Mouse (Mus musculus) limb, embryonic 13.5 days (tissue): Measurements from ENCODE around the gene Ttc16. TPM values are rescaled to one million over a fixed set of nuclear protein-coding genes. Genes with fewer than 3 reads are reported as not detected.

ENCODE experiments used
- ATAC-seq: fragments of 200-750 bp; cut with Nextera tagmentation; 2 replicates; pipeline ENCODE4 v1.8.0; 2017; ENCODE audit warnings: low read depth, moderate number of reproducible peaks, moderate TSS enrichment; ENCODE audit not compliant: low FRiP score
- H3K27ac ChIP-seq: fragments of 300-500 bp; sonication (generic); 2 replicates; pipeline ENCODE4 v1.5.1; 2015; ENCODE audit warnings: inconsistent platforms, mild to moderate bottlenecking, moderate library complexity
- H3K27me3 ChIP-seq: fragments of 300-500 bp; sonication (generic); 2 replicates; pipeline ENCODE4 v1.6.1; 2015; ENCODE audit warnings: mild to moderate bottlenecking, inconsistent platforms
- H3K36me3 ChIP-seq: fragments of 300-500 bp; sonication (generic); 2 replicates; pipeline ENCODE4 v1.6.1; 2015; ENCODE audit warnings: inconsistent platforms, mild to moderate bottlenecking, moderate library complexity
- H3K4me1 ChIP-seq: fragments of 300-500 bp; sonication (generic); 2 replicates; pipeline ENCODE4 v1.6.1; 2015; ENCODE audit warnings: inconsistent platforms
- H3K4me2 ChIP-seq: fragments of 300-500 bp; sonication (generic); replicated peaks from 2 replicates; pipeline ENCODE4 v1.6.1; 2015; ENCODE audit warnings: inconsistent platforms, mild to moderate bottlenecking, moderate library complexity
- H3K4me3 ChIP-seq: fragments of 300-500 bp; sonication (generic); 2 replicates; pipeline ENCODE4 v1.5.1; 2015; ENCODE audit warnings: moderate library complexity, mild to moderate bottlenecking, inconsistent platforms
- H3K9ac ChIP-seq: fragments of 300-500 bp; sonication (generic); 2 replicates; pipeline ENCODE4 v1.6.1; 2015; ENCODE audit warnings: mild to moderate bottlenecking, inconsistent platforms
- H3K9me3 ChIP-seq: fragments of 300-500 bp; sonication (generic); 2 replicates; pipeline ENCODE4 v1.6.1; 2016; ENCODE audit warnings: inconsistent platforms
- WGBS: fragments of 180-500 bp; shearing (Covaris S2); methylation state at CpG from one replicate; pipeline ENCODE4 v1.1.7; 2015; 5-methylcytosine and 5-hydroxymethylcytosine counted together
- polyA plus RNA-seq: library from polyadenylated mRNA; unstranded; fragments of >200 nt; fragmentation: Nextera tagmentation; extraction: Ambion mirVana; gene quantifications from 2 replicates; pipeline ENCODE4 v1.2.1, GENCODE M21; 2015

The Ttc16 gene
- polyA plus RNA-seq, 1 experiment from 2014 or later = 0.61 TPM

- ATAC-seq = no peak
- Histone ChIP-seq H3K27me3 (peaks cover 50% of the 10 kb centered on the region), H3K36me3 (no peaks in the 10 kb centered on the region), H3K27ac (no peak overlapping the region), H3K9me3 (no peaks in the 10 kb centered on the region), H3K9ac (no peak overlapping the region), H3K4me3 (no peak overlapping the region), H3K4me1 (peaks cover 25% of the 10 kb centered on the region), H3K4me2 (no peak overlapping the region)
- WGBS = 74% methylated on average over 4 of the region's 4 CpGs
These were observed 36.1 kb downstream of the Ttc16 start for GRCm38 (mm10) chr2:32739311-32739710.

GRCm38 (mm10) chr2:32737008-32737407 is 38.4 kb downstream of the Ttc16 start:
- WGBS = 62% methylated on average over 6 of the region's 6 CpGs
- H3K4me3 ChIP-seq = no peak overlapping the region
- H3K9me3 ChIP-seq = no peaks in the 10 kb centered on the region
- H3K9ac ChIP-seq = 0 out of 2 replicates have a peak overlapping the region, but pooled peaks have one; percentile 43
- H3K4me1 ChIP-seq = peaks cover 36% of the 10 kb centered on the region
- no peak for ATAC-seq
- H3K27ac ChIP-seq = no peak overlapping the region
- peaks cover 28% of the 10 kb centered on the region for H3K27me3 ChIP-seq
- H3K4me2 ChIP-seq = no peak overlapping the region
- H3K36me3 ChIP-seq = no peaks in the 10 kb centered on the region

- Histone ChIP-seq H3K4me1 (peaks cover 36% of the 10 kb centered on the region), H3K36me3 (no peaks in the 10 kb centered on the region), H3K4me3 (no peak overlapping the region), H3K9me3 (no peaks in the 10 kb centered on the region), H3K4me2 (no peak overlapping the region), H3K27ac (no peak overlapping the region), H3K9ac (no peak overlapping the region), H3K27me3 (peaks cover 22% of the 10 kb centered on the region)
- 41% methylated on average over 3 of the region's 3 CpGs for WGBS
- ATAC-seq = no peak
These were observed 39.1 kb downstream of the Ttc16 start for GRCm38 (mm10) chr2:32736306-32736829.

GRCm38 (mm10) chr2:32734933-32735332 is 40.5 kb downstream of the Ttc16 start:
- no peak overlapping the region for H3K9ac ChIP-seq

GRCm38 (mm10) chr2:32734480-32734879 is 41.0 kb downstream of the Ttc16 start:
- Histone ChIP-seq H3K4me2 (no peak overlapping the region), H3K27ac (peak overlapping the region; percentile 35; the same call in 1 of the 2 replicates), H3K4me1 (peaks cover 46% of the 10 kb centered on the region), H3K9me3 (no peaks in the 10 kb centered on the region), H3K27me3 (peaks cover 3% of the 10 kb centered on the region), H3K4me3 (no peak overlapping the region), H3K36me3 (no peaks in the 10 kb centered on the region), H3K9ac (no peak overlapping the region)
- ATAC-seq = no peak
- 37% methylated on average over 4 of the region's 4 CpGs for WGBS

More at GRCm38 (mm10) chr2:32734933-32735332, 40.5 kb downstream of the Ttc16 start:
- Histone ChIP-seq H3K27me3 (peaks cover 7% of the 10 kb centered on the region), H3K36me3 (no peaks in the 10 kb centered on the region), H3K4me3 (no peak overlapping the region), H3K27ac (peak overlapping the region; percentile 35; the same call in 1 of the 2 replicates), H3K4me2 (no peak overlapping the region), H3K4me1 (peaks cover 42% of the 10 kb centered on the region), H3K9me3 (no peaks in the 10 kb centered on the region)
- 48% methylated on average over 4 of the region's 4 CpGs for WGBS
- ATAC-seq = no peak

GRCm38 (mm10) chr2:32732695-32733094 is 42.7 kb downstream of the Ttc16 start:
- WGBS = 76% methylated on average over 6 of the region's 6 CpGs
- H3K9ac ChIP-seq = no peak overlapping the region
- H3K4me3 ChIP-seq = no peak overlapping the region
- H3K9me3 ChIP-seq = no peaks in the 10 kb centered on the region
- H3K27ac ChIP-seq = no peak overlapping the region
- no peak for ATAC-seq
- no peaks in the 10 kb centered on the region for H3K36me3 ChIP-seq
- H3K27me3 ChIP-seq = no peaks in the 10 kb centered on the region
- peaks cover 57% of the 10 kb centered on the region for H3K4me1 ChIP-seq
- H3K4me2 ChIP-seq = no peak overlapping the region

- H3K9ac ChIP-seq = peak overlapping the region; percentile 25; the same call in 1 of the 2 replicates
- H3K9me3 ChIP-seq = no peaks in the 10 kb centered on the region
- H3K4me1 ChIP-seq = peaks cover 60% of the 10 kb centered on the region
- H3K27ac ChIP-seq = peak overlapping the region; percentile 63; the same call in 1 of the 2 replicates
- H3K4me3 ChIP-seq = no peak overlapping the region
- no peak overlapping the region for H3K4me2 ChIP-seq
- H3K36me3 ChIP-seq = no peaks in the 10 kb centered on the region
- WGBS = 67% methylated on average over 4 of the region's 4 CpGs
- no peak for ATAC-seq
- H3K27me3 ChIP-seq = no peaks in the 10 kb centered on the region
These were observed 43.5 kb downstream of the Ttc16 start for GRCm38 (mm10) chr2:32731911-32732310.

GRCm38 (mm10) chr2:32730854-32731253 is 44.6 kb downstream of the Ttc16 start:
- WGBS = 6% methylated on average over 11 of the region's 11 CpGs
- ATAC-seq = peak; percentile 25; the same call in 1 of the 2 replicates
- no peaks in the 10 kb centered on the region for H3K27me3 ChIP-seq
- peak overlapping the region; percentile 53 for H3K4me2 ChIP-seq
- H3K9me3 ChIP-seq = no peaks in the 10 kb centered on the region
- H3K4me3 ChIP-seq = peak overlapping the region; percentile 8; the same call in 1 of the 2 replicates
- H3K9ac ChIP-seq = peak overlapping the region; percentile 43; the same call in 1 of the 2 replicates
- H3K27ac ChIP-seq = peak overlapping the region; percentile 81
- no peaks in the 10 kb centered on the region for H3K36me3 ChIP-seq
- peaks cover 60% of the 10 kb centered on the region for H3K4me1 ChIP-seq

GRCm38 (mm10) chr2:32729547-32729946 is 45.9 kb downstream of the Ttc16 start:
- Histone ChIP-seq H3K36me3 (no peaks in the 10 kb centered on the region), H3K9me3 (no peaks in the 10 kb centered on the region), H3K4me3 (peak overlapping the region; percentile 11; the same call in 1 of the 2 replicates), H3K4me1 (peaks cover 57% of the 10 kb centered on the region), H3K4me2 (peak overlapping the region; percentile 53), H3K27me3 (no peaks in the 10 kb centered on the region), H3K9ac (0 out of 2 replicates have a peak overlapping the region, but pooled peaks have one; percentile 8), H3K27ac (no peak overlapping the region)
- ATAC-seq = no peak
- WGBS = 43% methylated on average over 4 of the region's 4 CpGs

- 45% methylated on average over 7 of the region's 7 CpGs for WGBS
- Histone ChIP-seq H3K4me2 (peak overlapping the region; percentile 60), H3K27ac (peak overlapping the region; percentile 44; the same call in 1 of the 2 replicates), H3K4me1 (peaks cover 47% of the 10 kb centered on the region), H3K36me3 (no peaks in the 10 kb centered on the region), H3K27me3 (no peaks in the 10 kb centered on the region), H3K4me3 (peak overlapping the region; percentile 37), H3K9me3 (no peaks in the 10 kb centered on the region), H3K9ac (peak overlapping the region; percentile 37; the same call in 1 of the 2 replicates)
- no peak for ATAC-seq
These were observed 47.0 kb downstream of the Ttc16 start for GRCm38 (mm10) chr2:32728463-32728862.

GRCm38 (mm10) chr2:32727435-32727834 is 48.0 kb downstream of the Ttc16 start:
- under 1% methylated on average over 16 of the region's 16 CpGs for WGBS
- Histone ChIP-seq H3K4me1 (peaks cover 44% of the 10 kb centered on the region), H3K9me3 (no peaks in the 10 kb centered on the region), H3K27ac (peak overlapping the region; percentile 29; the same call in 1 of the 2 replicates), H3K9ac (peak overlapping the region; percentile 37), H3K27me3 (no peaks in the 10 kb centered on the region), H3K4me2 (peak overlapping the region; percentile 60), H3K36me3 (no peaks in the 10 kb centered on the region), H3K4me3 (peak overlapping the region; percentile 37)
- ATAC-seq = peak; percentile 96

GRCm38 (mm10) chr2:32724832-32725790 is 50.3 kb downstream of the Ttc16 start:
- ATAC-seq = no peak
- no peak overlapping the region; the same call in 1 of the 2 replicates for H3K27ac ChIP-seq
- H3K36me3 ChIP-seq = no peaks in the 10 kb centered on the region
- H3K9ac ChIP-seq = no peak overlapping the region
- H3K9me3 ChIP-seq = no peaks in the 10 kb centered on the region
- no peak overlapping the region for H3K4me2 ChIP-seq
- WGBS = 79% methylated on average over 16 of the region's 16 CpGs
- H3K4me1 ChIP-seq = peaks cover 38% of the 10 kb centered on the region
- no peak overlapping the region for H3K4me3 ChIP-seq
- no peaks in the 10 kb centered on the region for H3K27me3 ChIP-seq
